Mouse (Mus musculus): ENCODE results near the gene Myof. TPM values are rescaled to one million over a fixed set of nuclear protein-coding genes. Genes with fewer than 3 reads are reported as not detected.

Gene Myof
- polyA plus RNA-seq, 1 experiment from 2014 or later: 2.0 TPM

DNA sequence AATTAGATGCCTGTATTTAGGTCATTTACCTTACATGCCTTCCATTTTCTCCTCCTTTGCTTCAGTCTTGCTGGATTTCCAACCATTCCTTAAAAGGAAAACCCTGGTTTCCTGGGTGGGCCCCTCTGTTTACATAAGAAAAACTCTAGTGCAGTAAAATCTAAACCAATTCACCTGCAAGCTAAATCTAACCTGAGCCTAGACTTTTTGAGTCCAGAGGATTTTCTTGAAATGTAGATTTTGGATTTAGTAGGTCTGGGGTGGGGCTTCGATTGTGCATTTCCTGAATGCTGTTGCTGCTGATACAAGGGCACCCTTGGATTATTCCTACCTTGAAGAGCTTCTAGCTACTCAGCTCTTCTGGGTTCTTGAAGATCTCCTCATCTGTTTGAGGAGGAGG lies 20.7 kb upstream of the Myof start:
- Histone ChIP-seq H3K4me1 (no peaks in the 10 kb centered on the region), H3K9me3 (replicated peaks) (no peaks in the 10 kb centered on the region), H3K27me3 (replicated peaks) (no peaks in the 10 kb centered on the region), H3K36me3 (no peaks in the 10 kb centered on the region), H3K4me2 (no peak overlapping the region), H3K27ac (replicated peaks) (no peak overlapping the region), H3K9ac (replicated peaks) (no peak overlapping the region), H3K4me3 (replicated peaks) (no peak overlapping the region)
- ATAC-seq (ENCODE audit: low FRiP score): no peak
- WGBS: 100% methylated on average over 1 of the region's 1 CpGs

DNA sequence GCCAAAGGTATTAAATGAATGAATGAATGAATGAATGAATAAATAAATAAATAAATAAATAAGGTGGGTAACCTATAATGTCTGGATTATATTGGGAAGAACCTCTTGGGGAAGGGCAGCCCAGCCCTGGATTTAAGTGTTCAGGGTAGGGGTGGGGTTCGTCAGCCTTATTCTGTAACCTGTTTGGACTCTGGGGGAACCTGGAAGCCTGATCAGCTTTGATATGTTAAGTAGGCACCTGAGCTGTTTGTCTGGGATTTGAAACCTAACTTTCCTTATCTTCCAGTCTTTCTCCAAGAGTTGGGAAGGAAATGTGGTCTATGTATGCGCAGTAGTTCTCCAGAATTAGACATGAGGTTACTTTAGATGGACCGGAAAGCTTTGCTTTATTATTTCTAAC lies 19.8 kb upstream of the Myof start:
- Histone ChIP-seq H3K36me3 (no peaks in the 10 kb centered on the region), H3K27ac (replicated peaks) (no peak overlapping the region)
- WGBS: 94% methylated on average over 3 of the region's 3 CpGs

DNA sequence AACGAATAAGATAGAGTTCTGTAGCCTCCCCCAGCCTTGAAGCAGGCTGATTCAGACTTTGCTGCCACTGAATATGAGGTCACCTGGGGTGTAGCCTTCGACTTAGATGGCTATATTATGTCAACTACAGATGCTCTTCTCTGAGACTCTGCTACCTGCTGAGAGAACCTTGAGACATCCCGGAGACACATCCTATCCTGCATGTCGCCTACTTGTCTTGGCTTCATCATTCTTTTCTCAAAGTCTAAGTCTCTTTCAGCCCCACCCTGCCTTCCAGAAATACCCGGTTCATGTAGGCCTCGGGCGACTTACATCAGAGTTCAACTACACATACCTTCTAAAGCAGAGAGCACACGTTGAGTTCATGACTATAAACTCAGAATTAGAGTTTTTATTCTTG lies 13.6 kb upstream of the Myof start:
- Histone ChIP-seq H3K27me3 (replicated peaks) (no peaks in the 10 kb centered on the region), H3K36me3 (no peaks in the 10 kb centered on the region), H3K27ac (replicated peaks) (no peak overlapping the region), H3K9ac (replicated peaks) (no peak overlapping the region), H3K9me3 (replicated peaks) (no peaks in the 10 kb centered on the region), H3K4me2 (no peak overlapping the region), H3K4me3 (replicated peaks) (no peak overlapping the region), H3K4me1 (peaks cover 18% of the 10 kb centered on the region)
- WGBS: 92% methylated on average over 8 of the region's 8 CpGs
- no peak for ATAC-seq (ENCODE audit: low FRiP score)

More for the DNA sequence above, 19.8 kb upstream of the Myof start:
- no peak overlapping the region for H3K4me2 ChIP-seq
- H3K27me3 ChIP-seq (replicated peaks): no peaks in the 10 kb centered on the region
- no peak overlapping the region for H3K9ac ChIP-seq (replicated peaks)
- no peaks in the 10 kb centered on the region for H3K9me3 ChIP-seq (replicated peaks)
- H3K4me1 ChIP-seq: no peaks in the 10 kb centered on the region
- no peak for ATAC-seq (ENCODE audit: low FRiP score)
- no peak overlapping the region for H3K4me3 ChIP-seq (replicated peaks)

DNA sequence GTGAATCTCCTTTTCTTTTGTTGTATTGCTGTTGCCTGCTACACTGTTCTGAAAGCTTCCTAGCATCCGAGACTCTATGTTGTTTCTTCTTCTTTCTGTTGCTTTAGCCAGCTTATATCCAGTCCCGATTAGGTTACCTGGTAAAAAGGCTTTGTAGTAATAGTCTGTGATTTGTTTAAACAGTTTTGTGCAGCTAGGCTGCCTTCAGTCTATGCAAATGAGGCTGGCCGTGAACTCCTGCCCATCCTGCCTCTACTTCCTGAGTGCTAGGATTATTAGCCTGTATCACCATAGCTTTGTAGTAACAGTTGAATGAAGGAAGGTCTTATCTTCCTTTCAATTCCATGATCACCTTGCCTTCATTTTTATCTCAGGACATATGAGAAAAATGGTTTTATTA lies 12.9 kb upstream of the Myof start:
- Histone ChIP-seq H3K4me1 (peaks cover 18% of the 10 kb centered on the region), H3K9ac (replicated peaks) (no peak overlapping the region), H3K36me3 (no peaks in the 10 kb centered on the region), H3K27ac (replicated peaks) (no peak overlapping the region), H3K27me3 (replicated peaks) (no peaks in the 10 kb centered on the region), H3K4me2 (peak overlapping the region; percentile 95), H3K4me3 (replicated peaks) (no peak overlapping the region), H3K9me3 (replicated peaks) (no peaks in the 10 kb centered on the region)
- WGBS: 49% methylated on average over 3 of the region's 3 CpGs
- no peak for ATAC-seq (ENCODE audit: low FRiP score)

DNA sequence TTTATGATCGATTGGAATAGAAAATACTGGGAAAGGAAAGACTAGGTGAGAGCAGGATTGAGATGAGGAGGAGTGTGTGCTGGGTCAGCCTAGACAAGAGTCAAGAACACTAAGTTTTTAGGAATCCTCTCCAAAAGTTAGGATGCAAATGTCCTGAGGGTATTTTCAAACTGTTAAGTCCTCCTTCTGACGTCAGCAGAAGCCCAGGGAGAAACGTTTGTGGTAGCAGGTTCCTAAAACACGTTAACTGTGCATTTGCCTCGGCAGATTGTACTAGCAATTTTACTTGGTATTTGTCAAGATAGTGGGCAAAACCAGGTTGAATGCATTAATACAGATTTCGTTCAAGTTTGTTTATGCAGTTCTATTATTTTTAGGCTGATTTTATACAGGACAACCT lies 12.4 kb upstream of the Myof start:
- no peaks in the 10 kb centered on the region for H3K36me3 ChIP-seq
- H3K4me2 ChIP-seq: peak overlapping the region; percentile 95
- peak overlapping the region; percentile 72 for H3K4me3 ChIP-seq (replicated peaks)
- peaks cover 18% of the 10 kb centered on the region for H3K4me1 ChIP-seq
- H3K9ac ChIP-seq (replicated peaks): no peak overlapping the region
- no peak overlapping the region for H3K27ac ChIP-seq (replicated peaks)
- 18% methylated on average over 6 of the region's 6 CpGs for WGBS
- no peak for ATAC-seq (ENCODE audit: low FRiP score)
- H3K27me3 ChIP-seq (replicated peaks): no peaks in the 10 kb centered on the region
- H3K9me3 ChIP-seq (replicated peaks): no peaks in the 10 kb centered on the region

DNA sequence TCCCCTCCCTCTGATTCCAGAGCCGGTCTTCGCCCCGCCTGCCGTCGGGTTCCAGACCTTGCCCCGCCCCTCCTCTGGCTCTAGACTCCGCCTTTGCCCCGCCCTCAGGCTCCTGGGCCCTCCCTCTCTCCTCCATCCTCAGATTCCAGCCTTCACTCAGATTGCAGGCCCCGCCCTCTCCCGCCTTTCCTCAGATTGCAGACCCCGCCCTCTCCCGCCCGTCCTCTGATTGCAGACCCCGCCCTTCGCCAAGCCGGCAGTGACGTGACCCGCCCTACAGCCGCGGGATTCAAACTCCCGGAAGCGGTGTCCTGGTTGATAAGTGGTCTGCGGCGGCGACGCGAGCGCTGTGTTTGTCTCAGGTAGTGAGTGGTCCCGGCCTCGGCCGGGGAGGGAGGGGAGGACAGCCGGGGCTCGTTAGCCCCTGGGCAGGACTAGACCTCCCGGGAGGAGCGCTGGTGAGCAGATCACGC lies 11.4 kb upstream of the Myof start, which contains the start of gene Cep55:
TSS of gene Cep55 (plus strand) at position 292 of the 473 bp plus-strand sequence.
- peaks cover 18% of the 10 kb centered on the region for H3K4me1 ChIP-seq
- peak within 1 kb of the TSS; percentile 95 for H3K4me2 ChIP-seq
- H3K9me3 ChIP-seq (replicated peaks): no peaks in the 10 kb centered on the region
- H3K9ac ChIP-seq (replicated peaks): peak within 1 kb of the TSS; percentile 53
- ATAC-seq (ENCODE audit: low FRiP score): peak; percentile 98
- H3K27me3 ChIP-seq (replicated peaks): no peaks in the 10 kb centered on the region
- 0% methylated on average over 35 of the region's 36 CpGs for WGBS
- peak within 1 kb of the TSS; percentile 72 for H3K4me3 ChIP-seq (replicated peaks)
- H3K27ac ChIP-seq (replicated peaks): peak within 1 kb of the TSS; percentile 66; the same call in 1 of the 2 replicates
- no peaks in the 10 kb centered on the region for H3K36me3 ChIP-seq

DNA sequence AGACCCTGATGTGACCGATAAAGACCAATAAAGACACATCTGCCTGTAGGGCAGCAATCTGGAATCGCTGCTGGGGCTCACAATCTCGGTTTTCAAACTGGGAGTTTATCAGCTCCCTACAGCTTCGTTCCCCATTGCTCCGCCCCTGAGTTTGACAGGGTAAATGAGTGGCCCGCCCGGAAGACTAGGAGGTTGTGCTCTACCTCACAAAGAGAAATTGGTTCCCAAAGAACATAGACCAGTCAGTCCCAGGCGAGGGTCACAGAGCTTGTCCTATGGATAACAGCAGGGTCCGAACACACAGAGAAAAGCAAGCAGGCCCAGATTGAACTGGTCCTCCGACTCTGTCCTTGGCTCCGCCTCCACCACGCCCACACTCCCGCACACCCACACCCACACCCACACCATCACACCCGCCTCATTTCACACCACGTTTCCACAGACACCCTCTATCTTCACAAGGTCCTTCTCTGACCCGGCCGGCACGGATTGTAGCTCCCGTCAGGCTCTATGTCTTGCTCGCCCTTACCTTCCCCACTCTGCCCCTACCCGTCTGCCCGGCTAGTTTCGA lies 10.9 kb upstream of the Myof start:
- Histone ChIP-seq H3K4me2 (peak overlapping the region; percentile 95), H3K36me3 (no peaks in the 10 kb centered on the region), H3K9ac (replicated peaks) (peak overlapping the region; percentile 53), H3K4me3 (replicated peaks) (peak overlapping the region; percentile 72), H3K27ac (replicated peaks) (peak overlapping the region; percentile 66; the same call in 1 of the 2 replicates), H3K4me1 (peaks cover 18% of the 10 kb centered on the region), H3K27me3 (replicated peaks) (no peaks in the 10 kb centered on the region), H3K9me3 (replicated peaks) (no peaks in the 10 kb centered on the region)
- WGBS: under 1% methylated on average over 23 of the region's 23 CpGs
- peak; percentile 93 for ATAC-seq (ENCODE audit: low FRiP score)

DNA sequence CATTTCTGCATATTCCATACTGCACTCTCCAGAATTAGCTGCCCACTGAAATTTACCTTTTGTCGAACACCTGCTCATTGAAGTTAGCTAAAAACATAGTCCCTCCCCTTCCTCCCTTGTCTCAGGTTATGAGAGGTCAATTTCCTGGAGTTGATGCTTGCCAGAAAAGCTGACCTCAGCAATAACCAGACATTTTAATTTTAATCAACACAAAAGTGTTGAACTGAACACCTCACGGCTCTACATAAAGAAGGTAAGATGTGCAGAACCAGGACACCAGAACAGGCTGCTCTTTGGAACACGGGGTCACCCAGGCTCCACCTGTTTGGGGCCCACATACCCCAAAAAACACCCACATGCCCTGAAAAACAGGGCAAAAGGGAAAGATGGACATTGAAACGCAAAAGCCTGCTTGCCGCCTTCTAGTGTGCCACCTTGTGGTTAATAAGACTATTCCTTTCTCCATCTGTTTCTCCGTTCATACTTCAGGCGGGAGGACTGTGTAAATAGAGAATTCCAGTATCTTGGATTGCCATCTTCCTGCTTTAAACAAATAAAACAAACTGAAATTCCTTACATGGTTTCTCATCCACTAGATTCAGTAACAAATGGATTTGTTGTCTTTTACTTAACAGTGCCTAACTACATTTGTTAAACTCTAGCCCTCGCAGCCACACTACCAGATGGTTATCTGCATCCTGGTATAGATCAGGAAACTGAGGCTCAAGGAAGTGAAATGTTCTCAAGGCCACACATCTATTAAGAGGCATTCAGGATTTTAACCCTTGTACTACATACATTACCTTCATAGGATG lies 10.1 kb upstream of the Myof start:
- ATAC-seq (ENCODE audit: low FRiP score): no peak
- H3K4me2 ChIP-seq: peak overlapping the region; percentile 95
- peak overlapping the region; percentile 53; the same call in 1 of the 2 replicates for H3K9ac ChIP-seq (replicated peaks)
- H3K4me1 ChIP-seq: peaks cover 18% of the 10 kb centered on the region
- H3K4me3 ChIP-seq (replicated peaks): peak overlapping the region; percentile 72
- H3K27ac ChIP-seq (replicated peaks): peak overlapping the region; percentile 66; the same call in 1 of the 2 replicates
- H3K36me3 ChIP-seq: no peaks in the 10 kb centered on the region
- H3K9me3 ChIP-seq (replicated peaks): no peaks in the 10 kb centered on the region
- no peaks in the 10 kb centered on the region for H3K27me3 ChIP-seq (replicated peaks)
- 30% methylated on average over 8 of the region's 8 CpGs for WGBS

DNA sequence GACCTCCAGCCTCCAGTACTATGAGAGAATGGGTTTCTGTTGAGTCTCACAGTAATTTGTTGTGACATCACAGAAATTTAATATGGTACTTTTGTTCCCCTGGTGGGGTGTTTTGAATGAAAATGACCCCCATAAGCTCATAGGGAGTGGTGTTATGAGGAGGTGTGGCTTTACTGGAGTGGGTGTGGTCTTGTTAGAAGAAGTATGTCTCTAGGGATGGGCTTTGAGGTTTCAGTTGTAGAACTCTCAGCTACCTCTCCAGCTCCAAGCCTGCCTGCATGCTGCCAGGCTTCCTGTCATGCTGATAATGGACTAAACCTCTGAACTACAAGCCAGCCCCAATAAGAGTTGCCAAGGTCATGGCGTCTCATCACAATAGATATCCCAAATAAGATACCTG lies 6.3 kb upstream of the Myof start:
- H3K4me1 ChIP-seq: peaks cover 8% of the 10 kb centered on the region; the same call in 1 of the 2 replicates
- WGBS: 94% methylated on average over 1 of the region's 1 CpGs
- no peak overlapping the region for H3K4me2 ChIP-seq
- no peak overlapping the region for H3K4me3 ChIP-seq (replicated peaks)
- H3K27me3 ChIP-seq (replicated peaks): 0 out of 2 replicates have a peak, but pooled peaks cover 2% of the 10 kb centered on the region
- no peak overlapping the region for H3K9ac ChIP-seq (replicated peaks)
- H3K27ac ChIP-seq (replicated peaks): no peak overlapping the region
- no peak for ATAC-seq (ENCODE audit: low FRiP score)
- no peaks in the 10 kb centered on the region for H3K36me3 ChIP-seq
- H3K9me3 ChIP-seq (replicated peaks): no peaks in the 10 kb centered on the region

DNA sequence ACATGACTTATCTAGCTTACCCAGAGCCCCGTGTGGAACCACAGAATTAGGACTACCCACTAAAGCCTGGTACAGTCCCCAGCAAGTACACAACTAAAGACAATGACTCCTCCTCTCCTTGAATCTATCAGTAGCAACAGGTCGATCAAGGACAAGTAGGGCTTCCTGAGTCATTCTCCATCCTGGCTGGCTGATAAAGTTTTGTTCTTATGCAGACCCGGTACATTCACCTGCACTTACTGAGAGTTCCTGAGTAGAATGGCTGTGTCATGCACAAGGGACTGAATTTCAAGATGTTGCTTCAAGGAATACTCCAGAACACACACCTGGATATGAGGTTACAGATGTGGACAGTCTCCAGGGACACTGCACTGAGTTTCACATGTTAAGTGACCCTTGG lies 1.8 kb upstream of the Myof start:
- Histone ChIP-seq H3K9me3 (replicated peaks) (no peaks in the 10 kb centered on the region), H3K9ac (replicated peaks) (no peak overlapping the region), H3K4me1 (peaks cover 8% of the 10 kb centered on the region), H3K36me3 (no peaks in the 10 kb centered on the region), H3K27ac (replicated peaks) (no peak overlapping the region), H3K4me2 (no peak overlapping the region), H3K27me3 (replicated peaks) (peaks cover 32% of the 10 kb centered on the region), H3K4me3 (replicated peaks) (no peak overlapping the region)
- no peak for ATAC-seq (ENCODE audit: low FRiP score)
- WGBS: 92% methylated on average over 3 of the region's 3 CpGs

DNA sequence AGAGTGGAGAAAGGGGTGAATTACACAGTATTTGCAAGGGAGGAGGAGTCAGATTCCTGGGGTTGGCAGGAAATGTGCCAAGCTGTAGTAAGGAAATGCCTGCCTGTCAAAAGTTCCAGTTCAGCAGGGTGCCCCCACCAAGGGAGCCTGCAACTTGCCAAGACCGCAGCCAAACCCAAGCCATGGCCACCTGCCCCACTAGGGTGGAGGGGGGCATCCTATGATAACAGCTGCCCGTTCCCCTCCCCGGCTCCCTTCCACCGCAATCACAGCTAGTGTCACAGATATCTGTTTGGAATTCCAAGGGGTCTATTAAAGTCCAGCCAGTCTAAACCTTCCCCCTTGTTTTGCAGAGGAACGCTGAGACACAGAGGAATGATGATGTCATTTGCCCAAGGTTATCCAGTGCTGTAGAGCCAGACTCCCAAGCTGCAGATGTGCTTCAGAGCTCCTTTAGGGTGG lies 1.1 kb downstream of the Myof start:
- Histone ChIP-seq H3K9ac (replicated peaks) (no peak overlapping the region), H3K4me2 (peak overlapping the region; percentile 64), H3K36me3 (no peaks in the 10 kb centered on the region), H3K4me1 (peaks cover 8% of the 10 kb centered on the region), H3K9me3 (replicated peaks) (no peaks in the 10 kb centered on the region), H3K4me3 (replicated peaks) (peak overlapping the region; percentile 39), H3K27ac (replicated peaks) (no peak overlapping the region), H3K27me3 (replicated peaks) (peaks cover 30% of the 10 kb centered on the region)
- no peak for ATAC-seq (ENCODE audit: low FRiP score)
- 24% methylated on average over 5 of the region's 5 CpGs for WGBS

DNA sequence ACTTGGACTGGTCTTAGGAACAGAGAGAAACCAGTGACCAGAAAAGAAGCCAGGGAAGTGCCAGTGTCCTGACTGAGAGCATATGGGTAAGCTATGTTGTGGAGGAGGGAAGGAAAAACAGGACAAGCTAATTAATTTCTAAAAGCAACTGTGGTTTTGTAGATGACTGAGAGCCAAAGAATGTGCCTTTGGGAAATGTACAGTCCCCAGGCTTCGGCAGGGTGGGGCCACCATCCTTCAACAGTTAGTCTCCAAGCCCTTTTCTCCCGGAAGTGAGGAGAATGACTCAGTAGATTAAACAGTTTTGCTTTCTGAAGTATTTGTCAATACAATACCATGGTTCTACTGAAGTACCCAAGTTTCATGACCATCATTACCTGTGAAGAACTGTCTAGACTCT lies 5.1 kb downstream of the Myof start:
- Histone ChIP-seq H3K27ac (replicated peaks) (no peak overlapping the region), H3K36me3 (no peaks in the 10 kb centered on the region), H3K27me3 (replicated peaks) (peaks cover 20% of the 10 kb centered on the region), H3K4me2 (no peak overlapping the region), H3K4me3 (replicated peaks) (no peak overlapping the region), H3K9ac (replicated peaks) (no peak overlapping the region), H3K4me1 (peaks cover 3% of the 10 kb centered on the region), H3K9me3 (replicated peaks) (no peaks in the 10 kb centered on the region)
- 84% methylated on average over 2 of the region's 2 CpGs for whole genome bisulfite sequencing
- no peak for ATAC-seq (ENCODE audit: low FRiP score)
